Mouse (Mus musculus) lung, adult 10 weeks (tissue): ENCODE results near the gene Olfr1086. TPM values are rescaled to one million over a fixed set of nuclear protein-coding genes. Genes with fewer than 3 reads are reported as not detected.

Experiments used
- polyA plus RNA-seq: library from polyadenylated mRNA; stranded (reverse); fragments of 350-450 nt; fragmentation: Illumina TruSeq; extraction: RNeasy Lipid Tissue Mini Kit (QIAGEN cat#74804); gene quantifications from one replicate; pipeline ENCODE4 v1.2.3, GENCODE M21; 2014; ENCODE audit warnings: low read depth, low replicate concordance; ENCODE audit not compliant: insufficient read depth

Gene Olfr1086
- not detected for polyA plus RNA-seq

GRCm38 (mm10) chr2:86679992-86680391, at the start of gene Olfr1086:
Gene Olfr1086, minus strand, starts transcription at chr2:86680092.

GRCm38 (mm10) chr2:86698295-86698694, 18.4 kb upstream of the Olfr1086 start, which contains the start of gene Olfr1087:
Gene Olfr1087, minus strand, starts transcription at chr2:86698395.

GRCm38 (mm10) chr2:86661919-86662318, 18.0 kb downstream of the Olfr1086 start, which contains the start of gene Olfr1085:
Gene Olfr1085, minus strand, starts transcription at chr2:86662019.

GRCm38 (mm10) chr2:86639625-86640024, 40.3 kb downstream of the Olfr1086 start, which contains the start of gene Olfr1084:
Gene Olfr1084, minus strand, starts transcription at chr2:86639725.

Other genes with a start within 250 kb of the Olfr1086 start
- not detected for gene Olfr1065, start 229.5 kb downstream of the Olfr1086 start, polyA plus RNA-seq
- gene Olfr1066, start 223.8 kb downstream of the Olfr1086 start, polyA plus RNA-seq = not detected
- gene Olfr228, start 192.7 kb downstream of the Olfr1086 start, polyA plus RNA-seq = not detected
- not detected for gene Olfr1076, start 171.6 kb downstream of the Olfr1086 start, polyA plus RNA-seq
- not detected for gene Olfr1079, start 137.6 kb downstream of the Olfr1086 start, polyA plus RNA-seq
- not detected for gene Olfr1080, start 121.9 kb downstream of the Olfr1086 start, polyA plus RNA-seq
- gene Olfr1082, start 81.1 kb downstream of the Olfr1086 start, polyA plus RNA-seq = not detected
- not detected for gene Olfr1084, start 40.4 kb downstream of the Olfr1086 start, polyA plus RNA-seq
- gene Olfr1085, start 18.1 kb downstream of the Olfr1086 start, polyA plus RNA-seq = not detected
- not detected for gene Olfr1087, start 18.3 kb upstream of the Olfr1086 start, polyA plus RNA-seq
- gene Olfr1089, start 53.6 kb upstream of the Olfr1086 start, polyA plus RNA-seq = not detected
- gene Olfr1090, start 78.9 kb upstream of the Olfr1086 start, polyA plus RNA-seq = not detected
- not detected for gene Olfr1093, start 102.4 kb upstream of the Olfr1086 start, polyA plus RNA-seq
- gene Olfr141, start 129.9 kb upstream of the Olfr1086 start, polyA plus RNA-seq = not detected
- not detected for gene Olfr1094, start 144.6 kb upstream of the Olfr1086 start, polyA plus RNA-seq
- gene Olfr1095, start 171.6 kb upstream of the Olfr1086 start, polyA plus RNA-seq = not detected
- gene Gm13723, start 194.7 kb upstream of the Olfr1086 start, polyA plus RNA-seq = not detected
- not detected for gene Olfr1097, start 212.1 kb upstream of the Olfr1086 start, polyA plus RNA-seq
- gene Olfr1098, start 244.5 kb upstream of the Olfr1086 start, polyA plus RNA-seq = not detected